Mouse (Mus musculus) myocyte (in vitro differentiated cells): ENCODE data around the gene Slc2a13. TPM values are rescaled to one million over a fixed set of nuclear protein-coding genes. Genes with fewer than 3 reads are reported as not detected.

Source experiments
- H3K27me3 ChIP-seq: one replicate; pipeline ENCODE4 v1.6.1; 2011; ENCODE audit not compliant: control insufficient read depth, insufficient read depth, insufficient read length
- H3K36me3 ChIP-seq: one replicate; pipeline ENCODE4 v1.6.1; 2011; ENCODE audit not compliant: control insufficient read depth, insufficient read depth
- H3K4me2 ChIP-seq: one replicate; pipeline ENCODE4 v1.6.1; 2011; ENCODE audit warnings: low read depth, control low read depth
- H3K4me3 ChIP-seq: one replicate; pipeline ENCODE4 v1.5.1; 2011; ENCODE audit warnings: mild to moderate bottlenecking, control low read depth, moderate library complexity
- H3K79me2 ChIP-seq: one replicate; pipeline ENCODE4 v1.6.1; 2011; ENCODE audit not compliant: control insufficient read depth, insufficient read depth
- H3ac ChIP-seq: one replicate; pipeline ENCODE4 v1.6.1; 2011; ENCODE audit not compliant: control insufficient read depth, insufficient read length
- CEBPB ChIP-seq: IDR thresholded peaks from 2 replicates; pipeline ENCODE4 v1.6.1; 2011; ENCODE audit warnings: mild to moderate bottlenecking, moderate library complexity; ENCODE audit not compliant: poor library complexity, insufficient read depth, severe bottlenecking
- E2F4 ChIP-seq: IDR thresholded peaks from one replicate; pipeline ENCODE4 v1.6.1; 2011; ENCODE audit warnings: mild to moderate bottlenecking, control low read depth, moderate library complexity; ENCODE audit not compliant: insufficient read depth
- MAX ChIP-seq: IDR thresholded peaks from one replicate; pipeline ENCODE4 v1.6.1; 2011; ENCODE audit warnings: low read depth, mild to moderate bottlenecking, control low read depth
- MYOD1 ChIP-seq, 3 experiments: IDR thresholded peaks; one replicate each; pipeline ENCODE4 v1.6.1; 2011; ENCODE audit warnings: control low read depth in 2 of 3, low read depth in 2 of 3, mild to moderate bottlenecking in 2 of 3, moderate library complexity in 1 of 3; ENCODE audit not compliant: insufficient read length in 2 of 3, control insufficient read depth in 1 of 3
- MYOG ChIP-seq, 3 experiments: IDR thresholded peaks; one replicate each; pipeline ENCODE4 v1.6.1; 2011; ENCODE audit warnings: control low read depth in 2 of 3, low read depth in 2 of 3, mild to moderate bottlenecking in 2 of 3; ENCODE audit not compliant: insufficient read length in 2 of 3, control insufficient read depth in 1 of 3, insufficient read depth in 1 of 3
- POLR2A ChIP-seq: IDR thresholded peaks from one replicate; pipeline ENCODE4 v1.6.1; 2011; ENCODE audit warnings: low read depth, mild to moderate bottlenecking, control low read depth, moderate library complexity; ENCODE audit not compliant: insufficient read length
- POLR2AphosphoS2 ChIP-seq: IDR thresholded peaks from one replicate; pipeline ENCODE4 v1.6.1; 2011; ENCODE audit warnings: low read depth, control low read depth; ENCODE audit not compliant: insufficient read length
- REST ChIP-seq: IDR thresholded peaks from one replicate; pipeline ENCODE4 v1.6.1; 2011; ENCODE audit warnings: mild to moderate bottlenecking, control low read depth, moderate library complexity; ENCODE audit not compliant: insufficient read depth, insufficient read length
- SRF ChIP-seq: IDR thresholded peaks from one replicate; pipeline ENCODE4 v1.6.1; 2011; ENCODE audit warnings: low read depth; ENCODE audit not compliant: control insufficient read depth, insufficient read length
- TCF12 ChIP-seq: IDR thresholded peaks from one replicate; pipeline ENCODE4 v1.6.1; 2011; ENCODE audit warnings: mild to moderate bottlenecking, control low read depth; ENCODE audit not compliant: poor library complexity, insufficient read depth, severe bottlenecking
- TCF3 ChIP-seq: IDR thresholded peaks from one replicate; pipeline ENCODE4 v1.6.1; 2011; ENCODE audit warnings: low read depth, control low read depth; ENCODE audit not compliant: insufficient read length
- USF1 ChIP-seq: IDR thresholded peaks from one replicate; pipeline ENCODE4 v1.6.1; 2011; ENCODE audit warnings: low read depth, mild to moderate bottlenecking, control low read depth, moderate library complexity
- polyA plus RNA-seq: library from polyadenylated mRNA; unstranded; fragments of >200 nt; fragmentation: generic; extraction: Trizol; gene quantifications from one replicate; pipeline ENCODE4 v1.2.1, GENCODE M21; 2012; ENCODE audit warnings: missing spikeins

Gene Slc2a13
- polyA plus RNA-seq, 1 experiment: 0.62 TPM

DNA sequence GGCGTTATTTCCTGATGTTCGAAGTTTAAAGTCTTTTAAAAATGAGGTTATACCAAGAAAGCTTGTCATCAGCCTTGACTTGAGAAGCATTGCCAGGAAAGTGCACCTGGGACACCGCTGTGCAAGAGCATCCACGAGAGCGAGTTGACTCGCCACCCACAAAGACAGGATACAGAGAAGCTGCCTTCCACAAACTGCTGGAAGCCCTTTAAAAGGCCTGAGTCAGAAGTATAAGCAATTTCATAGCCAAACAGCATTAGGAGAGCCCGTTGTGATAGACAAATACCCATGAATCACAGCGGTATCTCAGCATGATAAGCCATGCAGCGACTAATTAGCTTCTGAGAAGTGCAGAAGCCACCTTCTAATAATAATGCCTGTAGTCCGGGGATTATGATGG, 48.6 kb downstream of the Slc2a13 start:
- H3K36me3 ChIP-seq: no peaks in the 10 kb centered on the region
- H3K79me2 ChIP-seq: no peaks in the 10 kb centered on the region
- TF ChIP-seq TCF3 (no peak), USF1 (no peak), POLR2AphosphoS2 (no peak), MAX (no peak), SRF (no peak), MYOG (IDR thresholded peaks at IDR 0.05; ENCODE audit: control insufficient read depth in 1 of 3, insufficient read depth in 1 of 3, insufficient read length in 2 of 3, low read depth in 2 of 3) (no peak), POLR2A (no peak), MYOD1 (IDR thresholded peaks at IDR 0.05; ENCODE audit: control insufficient read depth in 1 of 3, insufficient read length in 2 of 3, low read depth in 2 of 3) (no peak), E2F4 (no peak), TCF12 (no peak), REST (no peak)
- H3K4me2 ChIP-seq: no peak overlapping the region
- H3K4me3 ChIP-seq: no peak overlapping the region
- no peak overlapping the region for H3ac ChIP-seq
- no peaks in the 10 kb centered on the region for H3K27me3 ChIP-seq

DNA sequence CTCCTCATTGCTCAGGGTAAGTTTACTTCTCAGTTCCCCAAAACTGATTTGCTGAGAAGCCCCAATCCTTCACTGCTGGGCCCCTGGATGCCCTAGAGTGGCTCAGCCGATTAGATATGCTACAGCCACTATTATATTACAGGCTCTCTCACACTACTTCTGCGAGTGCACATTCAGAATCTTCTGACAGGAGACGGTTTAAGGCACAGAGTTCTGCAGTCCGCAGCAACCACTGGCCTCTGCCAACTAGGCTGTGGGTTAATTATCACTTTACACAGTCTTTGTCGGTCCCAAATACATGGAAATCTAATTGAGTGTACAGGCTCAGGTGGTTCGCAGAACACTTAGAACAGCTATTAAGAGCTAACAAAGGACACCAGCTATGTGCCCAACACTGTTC, 69.8 kb downstream of the Slc2a13 start:
- Histone ChIP-seq H3K4me2 (no peak overlapping the region), H3K4me3 (no peak overlapping the region), H3ac (no peak overlapping the region), H3K36me3 (no peaks in the 10 kb centered on the region), H3K27me3 (no peaks in the 10 kb centered on the region), H3K79me2 (no peaks in the 10 kb centered on the region)
- TF ChIP-seq POLR2A: no peak
- no peak for TF ChIP-seq TCF3
- TF ChIP-seq USF1: no peak
- TF ChIP-seq REST: no peak
- no peak for TF ChIP-seq MYOD1 (IDR thresholded peaks at IDR 0.05; ENCODE audit: control insufficient read depth in 1 of 3, insufficient read length in 2 of 3, low read depth in 2 of 3)
- no peak for TF ChIP-seq TCF12
- TF ChIP-seq POLR2AphosphoS2: no peak
- no peak for TF ChIP-seq MYOG (IDR thresholded peaks at IDR 0.05; ENCODE audit: control insufficient read depth in 1 of 3, insufficient read depth in 1 of 3, insufficient read length in 2 of 3, low read depth in 2 of 3)
- TF ChIP-seq E2F4: no peak
- TF ChIP-seq CEBPB: no peak
- no peak for TF ChIP-seq MAX
- no peak for TF ChIP-seq SRF

DNA sequence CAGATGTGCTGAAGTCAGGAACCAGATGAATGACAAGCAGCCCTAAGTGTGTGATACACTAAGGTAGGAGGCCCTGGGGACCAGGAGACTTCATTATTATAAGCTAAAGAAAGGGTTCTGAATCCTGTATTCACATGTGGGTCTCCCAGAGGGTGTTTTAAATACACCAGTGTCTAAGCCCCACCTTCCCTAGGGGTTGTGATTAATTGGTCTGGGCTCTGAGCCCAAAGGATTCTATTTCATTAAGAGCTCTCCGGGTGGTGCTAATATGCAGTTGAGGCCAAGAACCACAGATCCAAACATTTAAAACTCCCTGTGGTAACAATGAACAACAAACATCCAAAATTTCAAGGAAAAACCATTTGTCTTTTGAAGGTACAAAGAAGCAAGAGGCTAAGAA, 70.4 kb downstream of the Slc2a13 start:
- Histone ChIP-seq H3K27me3 (no peaks in the 10 kb centered on the region), H3K79me2 (no peaks in the 10 kb centered on the region), H3K36me3 (no peaks in the 10 kb centered on the region), H3ac (no peak overlapping the region), H3K4me3 (no peak overlapping the region), H3K4me2 (no peak overlapping the region)
- TF ChIP-seq USF1 (no peak), MAX (no peak), POLR2A (no peak), REST (no peak), SRF (no peak), POLR2AphosphoS2 (no peak), E2F4 (no peak), MYOD1 (IDR thresholded peaks at IDR 0.05; ENCODE audit: control insufficient read depth in 1 of 3, insufficient read length in 2 of 3, low read depth in 2 of 3) (no peak), TCF3 (no peak), MYOG (IDR thresholded peaks at IDR 0.05; ENCODE audit: control insufficient read depth in 1 of 3, insufficient read depth in 1 of 3, insufficient read length in 2 of 3, low read depth in 2 of 3) (no peak), CEBPB (no peak)

DNA sequence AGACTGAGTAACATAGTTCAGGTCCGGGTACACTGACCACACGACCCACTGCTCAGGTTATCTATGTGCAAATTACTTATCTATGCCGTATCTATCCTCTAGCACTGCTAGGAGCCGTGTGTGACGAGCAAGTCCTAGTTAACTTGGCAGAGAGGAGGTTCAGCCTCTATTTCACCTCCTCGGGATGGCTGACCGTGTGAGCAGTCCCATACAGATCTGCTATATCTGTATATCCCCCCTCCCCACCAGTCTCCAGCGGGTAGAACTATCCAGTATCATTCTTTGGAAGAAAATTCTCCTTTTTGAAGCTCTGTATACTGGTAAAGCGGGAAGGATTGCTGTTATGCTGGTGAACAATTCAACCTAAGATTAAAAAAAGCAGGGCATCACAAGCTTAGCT, 70.8 kb downstream of the Slc2a13 start:
- no peaks in the 10 kb centered on the region for H3K36me3 ChIP-seq
- H3ac ChIP-seq: no peak overlapping the region
- no peaks in the 10 kb centered on the region for H3K79me2 ChIP-seq
- TF ChIP-seq POLR2A: no peak
- TF ChIP-seq TCF12: no peak
- no peak overlapping the region for H3K4me3 ChIP-seq
- H3K4me2 ChIP-seq: no peak overlapping the region
- H3K27me3 ChIP-seq: no peaks in the 10 kb centered on the region

DNA sequence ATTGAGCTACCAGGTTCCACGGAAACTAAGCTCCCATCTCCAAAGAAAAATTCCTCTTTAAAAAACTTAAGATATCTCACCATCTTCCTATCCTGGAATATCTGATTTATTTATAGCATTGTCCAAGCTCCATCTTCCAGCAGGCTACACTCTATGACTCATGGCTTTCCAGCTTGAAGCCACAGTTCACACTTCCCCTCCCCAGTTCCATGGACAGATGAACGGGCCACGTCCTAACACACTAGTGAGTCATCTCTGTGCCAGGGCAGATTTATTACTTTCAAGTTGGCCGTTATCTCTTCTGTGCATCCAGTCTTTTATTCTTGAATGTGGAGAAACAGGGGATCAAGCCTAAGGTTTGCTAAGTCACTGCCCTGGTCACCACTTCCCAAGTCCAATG, 78.0 kb downstream of the Slc2a13 start:
- no peaks in the 10 kb centered on the region for H3K36me3 ChIP-seq
- H3K79me2 ChIP-seq: no peaks in the 10 kb centered on the region
- no peak overlapping the region for H3K4me2 ChIP-seq
- H3K27me3 ChIP-seq: no peaks in the 10 kb centered on the region
- H3K4me3 ChIP-seq: no peak overlapping the region
- no peak overlapping the region for H3ac ChIP-seq
- no peak for TF ChIP-seq CEBPB
- no peak for TF ChIP-seq POLR2A
- TF ChIP-seq MYOD1 (IDR thresholded peaks at IDR 0.05; ENCODE audit: control insufficient read depth in 1 of 3, insufficient read length in 2 of 3, low read depth in 2 of 3): peak in 2 of 3 experiments; percentile 34 to 68
- TF ChIP-seq MAX: peak; percentile 65
